Mouse (Mus musculus) heart, adult 2 months (tissue): ENCODE data around the gene Suco. TPM values are rescaled to one million over a fixed set of nuclear protein-coding genes. Genes with fewer than 3 reads are reported as not detected.

Source experiments
- DNase-seq, 2 experiments: peaks; one replicate each; pipeline ENCODE4 v3.0.0; 2021
- H3K27ac ChIP-seq: fragments of 200-600 bp; 2 replicates; pipeline ENCODE4 v1.8.1; 2022
- H3K27me3 ChIP-seq: fragments of 200-500 bp; 2 replicates; pipeline ENCODE4 v1.6.1; 2012; ENCODE audit warnings: mild to moderate bottlenecking, low read length, inconsistent platforms, mixed read lengths; ENCODE audit not compliant: control insufficient read depth, insufficient read depth
- H3K36me3 ChIP-seq: fragments of 200-500 bp; 2 replicates; pipeline ENCODE4 v1.6.1; 2012; ENCODE audit warnings: low read length, inconsistent platforms; ENCODE audit not compliant: control insufficient read depth, insufficient read depth
- H3K4me1 ChIP-seq: fragments of 200-500 bp; 2 replicates; pipeline ENCODE4 v1.6.1; 2011; ENCODE audit warnings: low read length; ENCODE audit not compliant: control insufficient read depth, insufficient read depth
- H3K4me3 ChIP-seq: fragments of 200-600 bp; 2 replicates; pipeline ENCODE4 v1.8.1; 2022
- H3K79me2 ChIP-seq: fragments of 200-500 bp; replicated peaks from 2 replicates; pipeline ENCODE4 v1.6.1; 2012; ENCODE audit warnings: mild to moderate bottlenecking, inconsistent platforms, low read length, moderate library complexity, mixed read lengths; ENCODE audit not compliant: control insufficient read depth, insufficient read depth
- H3K9ac ChIP-seq: fragments of 200-500 bp; 2 replicates; pipeline ENCODE4 v1.6.1; 2012; ENCODE audit warnings: low read depth, mild to moderate bottlenecking, control low read depth, inconsistent platforms, low read length, mixed read lengths
- CTCF ChIP-seq: fragments of 200-600 bp; IDR thresholded peaks from 2 replicates; pipeline ENCODE4 v1.8.1; 2022; ENCODE audit warnings: antibody characterized with exemption, mild to moderate bottlenecking, moderate library complexity
- EP300 ChIP-seq: fragments of 200-500 bp; IDR thresholded peaks from 2 replicates; pipeline ENCODE4 v1.6.1; 2011; ENCODE audit warnings: low read depth, low read length, control low read depth; ENCODE audit not compliant: insufficient read depth
- POLR2A ChIP-seq: fragments of 200-500 bp; IDR thresholded peaks from 2 replicates; pipeline ENCODE4 v1.6.1; 2011; ENCODE audit warnings: mild to moderate bottlenecking, low read depth, low read length, control low read depth; ENCODE audit not compliant: insufficient read depth
- WGBS: fragments of 180-500 bp; shearing (Covaris S2); methylation state at CpG from one replicate; pipeline ENCODE4 v1.1.7; 2018; 5-methylcytosine and 5-hydroxymethylcytosine counted together
- intact Hi-C: fragments of 180-260 bp; cut with DNase I; formaldehyde crosslinking; loops from one replicate; pipeline ENCODE4 v1.15.1; 2025
- polyA plus RNA-seq: library from polyadenylated mRNA; depleted of rRNA; stranded (reverse); fragments of >200 nt; gene quantifications from 2 replicates; pipeline ENCODE4 v1.2.3, GENCODE M21; 2012
- total RNA-seq, 2 experiments: library from RNA; stranded (reverse); gene quantifications; 2 replicates each; pipeline ENCODE4 v1.2.3; 2021

Gene Suco
- total and polyA plus RNA-seq, 3 experiments: 2.6 to 15.1 (median 13.8) TPM

DNA sequence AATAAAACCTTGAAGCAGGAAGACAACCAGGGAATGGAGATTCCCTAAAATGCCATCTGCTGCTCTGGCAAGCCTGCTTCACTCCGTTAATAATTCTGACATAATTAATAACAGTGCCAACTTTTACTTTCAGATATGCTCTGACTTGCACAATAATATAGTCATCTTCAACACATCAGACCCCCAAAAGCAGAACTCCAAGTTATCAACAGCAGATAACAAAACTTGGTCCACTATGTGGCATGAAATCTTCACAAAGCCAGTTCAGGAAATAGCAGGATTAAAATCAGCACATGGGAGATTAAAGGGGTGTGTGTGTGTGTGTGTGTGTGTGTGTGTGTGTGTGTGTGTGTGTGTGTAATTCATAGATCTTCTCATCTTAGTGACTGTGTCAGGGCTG lies 9.3 kb upstream of the Suco start:
- no peaks in the 10 kb centered on the region for H3K36me3 ChIP-seq
- H3K9ac ChIP-seq: no peak overlapping the region
- no peaks in the 10 kb centered on the region for H3K27me3 ChIP-seq
- H3K4me1 ChIP-seq: no peaks in the 10 kb centered on the region
- 74% methylated on average over 1 of the region's 1 CpGs for WGBS
- H3K79me2 ChIP-seq: no peaks in the 10 kb centered on the region
- intact Hi-C loops: no loop called here
- H3K4me3 ChIP-seq: no peak overlapping the region
- TF ChIP-seq POLR2A: no peak
- no peak for TF ChIP-seq EP300
- TF ChIP-seq CTCF: no peak
- no peak overlapping the region for H3K27ac ChIP-seq
- DNase-seq: no peak

GRCm38 (mm10) chr1:161877580-161878142 lies 1.2 kb upstream of the Suco start:
- Histone ChIP-seq H3K27me3 (no peaks in the 10 kb centered on the region), H3K36me3 (0 out of 2 replicates have a peak, but pooled peaks cover 3% of the 10 kb centered on the region), H3K9ac (peak overlapping the region; percentile 43; the same call in 1 of the 2 replicates), H3K4me1 (peaks cover 2% of the 10 kb centered on the region; the same call in 1 of the 2 replicates), H3K27ac (peak overlapping the region; percentile 54), H3K79me2 (no peaks in the 10 kb centered on the region), H3K4me3 (peak overlapping the region; percentile 94)
- no peak for TF ChIP-seq EP300
- intact Hi-C loops: loop anchor here (5.0 kb wide), 3 partner anchors 90 to 1665 kb away; partner anchors contain the start of genes Cacybp, Mettl13 and Pigc
- peak in 1 of 2 experiments; percentile 16 for DNase-seq
- 27% methylated on average over 5 of the region's 5 CpGs for whole genome bisulfite sequencing

DNA sequence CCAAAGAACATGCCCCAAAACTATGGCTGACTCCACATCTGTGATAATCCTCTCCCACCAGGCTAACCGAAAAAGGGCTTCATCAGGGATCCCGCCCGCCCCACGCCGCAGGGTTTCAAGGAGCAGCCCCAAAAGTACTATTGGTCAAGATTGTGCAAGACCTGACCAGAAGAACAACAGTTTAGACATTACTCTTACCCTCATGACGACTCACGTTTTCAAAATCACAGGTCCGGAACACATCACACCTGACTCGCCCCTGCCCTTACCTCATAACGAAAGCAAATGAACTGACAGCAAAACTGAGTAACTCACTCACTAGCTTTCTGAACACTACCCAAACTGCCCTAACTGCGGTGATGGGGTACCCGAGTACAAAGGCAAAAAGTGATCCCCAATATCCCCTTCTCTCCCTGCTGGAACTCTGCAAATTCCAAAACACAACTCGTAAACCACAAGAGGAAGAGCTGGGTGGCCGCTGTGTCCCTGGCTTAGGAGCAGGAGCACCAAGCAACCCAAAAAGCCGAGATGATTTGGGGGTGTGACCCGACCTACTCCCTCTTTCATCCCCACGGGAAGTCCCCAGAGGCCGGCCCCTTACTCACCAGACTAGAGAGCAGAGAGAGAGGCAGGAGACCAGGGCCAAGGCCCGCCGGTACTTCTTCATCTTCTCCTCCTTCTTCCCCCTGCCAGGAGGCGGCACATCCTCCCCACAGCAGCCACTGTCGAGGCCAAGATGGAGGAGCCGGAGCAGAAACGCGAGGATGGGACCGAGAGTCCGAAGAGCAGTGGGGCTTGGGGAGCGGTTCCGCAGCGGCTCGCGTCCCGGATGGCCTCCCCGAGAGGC lies 553 bp downstream of the Suco start:
- H3K27ac ChIP-seq: peak overlapping the region; percentile 92
- intact Hi-C loops: loop anchor here (5.0 kb wide), 3 partner anchors 91 to 1664 kb away; partner anchors contain the start of genes Cacybp, Mettl13 and Pigc
- no peaks in the 10 kb centered on the region for H3K79me2 ChIP-seq
- H3K4me3 ChIP-seq: peak overlapping the region; percentile 94
- DNase-seq: no peak
- peak overlapping the region; percentile 89 for H3K9ac ChIP-seq
- WGBS: 1% methylated on average over 34 of the region's 34 CpGs
- 0 out of 2 replicates have a peak, but pooled peaks cover 3% of the 10 kb centered on the region for H3K36me3 ChIP-seq
- no peak for TF ChIP-seq CTCF
- TF ChIP-seq POLR2A: no peak
- no peak for TF ChIP-seq EP300
- H3K4me1 ChIP-seq: peaks cover 2% of the 10 kb centered on the region; the same call in 1 of the 2 replicates
- H3K27me3 ChIP-seq: no peaks in the 10 kb centered on the region

DNA sequence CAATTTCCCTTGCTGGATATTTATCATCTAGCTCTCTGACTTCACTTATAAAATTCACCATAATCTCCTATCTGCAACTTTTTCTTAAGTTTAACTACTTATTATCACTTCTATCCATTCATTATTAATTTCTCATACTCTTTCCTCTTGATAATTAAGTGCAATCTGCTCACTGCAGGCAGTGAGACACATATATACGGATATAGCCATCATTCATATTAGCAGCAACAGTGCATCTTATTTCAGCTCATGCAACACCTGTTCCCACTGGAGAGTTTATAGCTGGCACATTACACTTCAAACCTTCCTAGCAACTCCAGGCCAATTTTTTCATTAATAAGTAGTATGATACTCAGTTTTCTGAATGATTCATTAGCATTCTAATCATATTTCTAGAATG lies 7.1 kb downstream of the Suco start:
- no peak overlapping the region for H3K9ac ChIP-seq
- H3K36me3 ChIP-seq: no peaks in the 10 kb centered on the region
- TF ChIP-seq CTCF (no peak), POLR2A (no peak), EP300 (no peak)
- no peaks in the 10 kb centered on the region; the same call in 1 of the 2 replicates for H3K4me1 ChIP-seq
- DNase-seq: no peak
- H3K27me3 ChIP-seq: no peaks in the 10 kb centered on the region
- no peak overlapping the region for H3K4me3 ChIP-seq
- WGBS: 73% methylated on average over 1 of the region's 1 CpGs
- no peak overlapping the region for H3K27ac ChIP-seq
- no peaks in the 10 kb centered on the region; the same call in 1 of the 2 replicates for H3K79me2 ChIP-seq
- intact Hi-C loops: no loop called here

- Histone ChIP-seq H3K27me3 (no peaks in the 10 kb centered on the region), H3K4me3 (no peak overlapping the region), H3K79me2 (no peaks in the 10 kb centered on the region; the same call in 1 of the 2 replicates), H3K9ac (no peak overlapping the region), H3K4me1 (no peaks in the 10 kb centered on the region; the same call in 1 of the 2 replicates), H3K36me3 (no peaks in the 10 kb centered on the region), H3K27ac (no peak overlapping the region)
- intact Hi-C loops: no loop called here
- no peak for DNase-seq
- TF ChIP-seq CTCF (no peak), EP300 (no peak), POLR2A (no peak)
Measured at GRCm38 (mm10) chr1:161868413-161868812, 8.1 kb downstream of the Suco start.

- no peak for DNase-seq
- no peak overlapping the region for H3K27ac ChIP-seq
- no peak overlapping the region for H3K9ac ChIP-seq
- H3K79me2 ChIP-seq: no peaks in the 10 kb centered on the region; the same call in 1 of the 2 replicates
- no peaks in the 10 kb centered on the region for H3K27me3 ChIP-seq
- H3K36me3 ChIP-seq: no peaks in the 10 kb centered on the region
- 40% methylated on average over 2 of the region's 2 CpGs for WGBS
- H3K4me3 ChIP-seq: no peak overlapping the region
- intact Hi-C loops: no loop called here
- TF ChIP-seq EP300 (no peak), CTCF (no peak)
- H3K4me1 ChIP-seq: no peaks in the 10 kb centered on the region; the same call in 1 of the 2 replicates
Measured at GRCm38 (mm10) chr1:161863742-161864141, 12.7 kb downstream of the Suco start.
